In the genomic region with DNA sequence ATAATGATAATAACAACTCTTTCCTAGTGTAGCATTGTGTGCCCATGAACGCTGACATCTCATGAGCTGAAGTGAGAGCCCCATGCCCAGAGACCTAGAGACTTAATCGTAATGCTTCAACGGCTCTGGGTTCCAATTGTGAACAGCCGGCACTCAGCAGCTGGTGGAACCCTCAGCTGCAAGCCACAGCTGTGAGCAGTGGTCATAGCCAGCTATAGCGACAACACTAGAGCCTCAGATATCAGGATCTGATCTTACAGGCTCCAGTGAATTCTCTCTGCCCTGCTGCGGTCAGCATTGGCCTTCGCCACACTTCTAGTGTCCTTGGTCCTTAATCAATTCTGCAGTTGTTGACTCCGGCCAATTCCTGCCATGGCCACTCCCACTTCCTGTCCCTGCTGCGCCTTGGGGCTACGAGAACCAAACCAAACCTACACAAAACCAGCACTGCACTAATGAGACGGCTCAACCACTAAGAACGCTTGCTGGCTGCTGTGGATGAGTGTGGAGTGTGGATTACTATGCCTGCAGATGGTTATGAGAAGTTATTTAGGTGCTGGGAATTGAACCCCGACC, we compare ENCODE assay signal across 9 mouse cellular contexts. TPM values are rescaled to one million over a fixed set of nuclear protein-coding genes. Genes with fewer than 3 reads are reported as not detected.
DNase-seq lines count a peak whose midpoint lies in the region; TF ChIP-seq lines count a peak whose summit lies in the region.
"Had no signal": no experiment of that assay in that cellular context is flagged by ENCODE, and none has a peak within 500 bp of the region (broad histone marks: within the 10 kb centered on the region; RNA-seq: fewer than 3 reads in every experiment).

No protein-coding gene starts in this region.

- no peak overlapping the region for H3K4me3 ChIP-seq in kidney, adult 2 months (ENCODE audit: insufficient read depth, low read depth, low read length)
- no peak overlapping the region for H3K4me3 ChIP-seq in left cerebral cortex, adult 2 months
- H3K4me3 ChIP-seq: limb, embryonic 13.5 days had no signal

- TF ChIP-seq CTCF in kidney, adult 2 months (conservative IDR thresholded peaks at IDR 0.05; ENCODE audit: insufficient read depth, insufficient read length, low read depth, low read length) = no peak
- TF ChIP-seq CTCF in left cerebral cortex, adult 2 months (IDR thresholded peaks at IDR 0.05) = no peak

- intact Hi-C loops in left cerebral cortex, adult 2 months (cut with DNase I) = no loop called here

- no peaks in the 10 kb centered on the region for H3K36me3 ChIP-seq in kidney, adult 2 months (ENCODE audit: control insufficient read depth, insufficient read depth, low read length)
- H3K36me3 ChIP-seq: limb, embryonic 13.5 days had no signal

- peaks cover 9% of the 10 kb centered on the region; the same call in 1 of the 2 replicates for H3K4me1 ChIP-seq in kidney, adult 2 months (ENCODE audit: control insufficient read depth, insufficient read depth, low read length)
- H3K4me1 ChIP-seq: limb, embryonic 13.5 days had no signal

- DNase-seq in ZHBTc4 (ENCODE audit: low read depth, low spot score) = peak; percentile 69
- DNase-seq in forelimb bud, embryonic 11.5 days (ENCODE audit: low read depth, low spot score) = peak; percentile 7
- peak; percentile 75 for DNase-seq in kidney, adult 2 months
- DNase-seq in lung, postnatal 10 days = peak; percentile 73
- no peak for DNase-seq in retina, embryonic 14.5 days (ENCODE audit: low spot score)
- no peak for DNase-seq in cerebellum, postnatal 10 days
- DNase-seq in urinary bladder, postnatal 25 days (ENCODE audit: low spot score) = no peak
- no peak for DNase-seq in left cerebral cortex, adult 2 months (ENCODE audit: extremely low spot score in 1 of 2, low spot score in 2 of 2)

- no peak for TF ChIP-seq POLR2A in kidney, adult 2 months (IDR thresholded peaks at IDR 0.05; ENCODE audit: low read depth, low read length)

- H3K27ac ChIP-seq in kidney, adult 2 months (ENCODE audit: insufficient read depth, low read depth, low read length) = no peak overlapping the region
- H3K27ac ChIP-seq in left cerebral cortex, adult 2 months = no peak overlapping the region
- H3K27ac ChIP-seq: limb, embryonic 13.5 days had no signal

- no peaks in the 10 kb centered on the region for H3K27me3 ChIP-seq in kidney, adult 2 months (replicated peaks; ENCODE audit: control insufficient read depth, insufficient read depth, low read length)
- H3K27me3 ChIP-seq: limb, embryonic 13.5 days had no signal

- WGBS in kidney, adult 2 months = 59% methylated on average over 13 of the region's 13 CpGs

RNA-seq across cellular contexts. Expression of a gene that starts 11.5 kb away (rescaled TPM):
- polyA plus RNA-seq in kidney, adult 2 months (2012; rRNA removed) = 35.5 and 41.4 TPM in 2 replicates
- 100 to 1,000 TPM; 232 TPM for total RNA-seq in left cerebral cortex, adult 2 months (2021)

RNA-seq across cellular contexts. Expression of a gene that starts 25.2 kb away (rescaled TPM):
- 175 and 184 TPM in 2 replicates for polyA plus RNA-seq in kidney, adult 2 months (2012; rRNA removed)
- total RNA-seq in left cerebral cortex, adult 2 months (2021) = 100 to 1,000 TPM; 255 to 275 TPM

RNA-seq across cellular contexts. Expression of a gene that starts 37.6 kb away (rescaled TPM):
- 14.1 and 18.4 TPM in 2 replicates for polyA plus RNA-seq in kidney, adult 2 months (2012; rRNA removed)
- 10 to 100 TPM; 35.8 to 40.6 TPM for total RNA-seq in left cerebral cortex, adult 2 months (2021)

RNA-seq across cellular contexts. Expression of a gene that starts 37.6 kb away (rescaled TPM):
- 19.8 and 21.2 TPM in 2 replicates for polyA plus RNA-seq in kidney, adult 2 months (2012; rRNA removed)
- total RNA-seq in left cerebral cortex, adult 2 months (2021) = 10 to 100 TPM; 27.5 to 28.6 TPM

RNA-seq across cellular contexts. Expression of a gene that starts 40.6 kb away (rescaled TPM):
- 0.53 and 0.77 TPM in 2 replicates for polyA plus RNA-seq in kidney, adult 2 months (2012; rRNA removed)
- 1 to 10 TPM; 2.7 to 3.5 TPM for total RNA-seq in left cerebral cortex, adult 2 months (2021)

Comparison
In these comparisons a context has a peak if more than half of its experiments do, and no peak if none do; other contexts are left out.
1. DNase-seq: peak in ZHBTc4 (single experiment), forelimb bud, embryonic 11.5 days (single experiment), kidney, adult 2 months (single experiment) and lung, postnatal 10 days (single experiment); none in retina, embryonic 14.5 days (single experiment), cerebellum, postnatal 10 days (0 of 2), urinary bladder, postnatal 25 days (single experiment) and left cerebral cortex, adult 2 months (0 of 2).